8 mouse cellular contexts compared by ENCODE assay signal in genomic region chr2:29217897-29218296, GRCm38 (mm10). TPM values are rescaled to one million over a fixed set of nuclear protein-coding genes. Genes with fewer than 3 reads are reported as not detected.
DNase-seq lines count a peak whose midpoint lies in the region; ATAC-seq and TF ChIP-seq lines count a peak whose summit lies in the region.

No protein-coding gene starts in this region.

- intact Hi-C loops in gastrocnemius, postnatal 36 days (cut with DNase I), result loop anchor here (2.0 to 5.0 kb wide), 2 partner anchors 19 to 199 kb away; no protein-coding TSS in a partner anchor

- 55% methylated on average over 10 of the region's 10 CpGs for WGBS in lung, adult 2 months

- TF ChIP-seq CTCF in lung, adult 2 months (IDR thresholded peaks at IDR 0.05; ENCODE audit: insufficient read depth, low read length), result no peak

- no peak overlapping the region for H3K4me3 ChIP-seq in lung, adult 2 months (replicated peaks; ENCODE audit: extremely low read depth, low read depth, low read length)

- peak; percentile 20 to 27 for DNase-seq in lung, adult 18-20 months
- no peak for DNase-seq in lung, adult 2 months
- DNase-seq in cerebellum, adult 8-10 months, result peak; percentile 98
- DNase-seq in gastrocnemius, postnatal 36 days, result peak; percentile 69 to 77
- DNase-seq in layer of hippocampus, adult 8-10 months (ENCODE audit: low spot score in 2 of 2), result peak; percentile 55 to 77
- peak; percentile 44 for DNase-seq in retina, embryonic 14.5 days (ENCODE audit: low spot score)
- DNase-seq in ovary, postnatal 10 days (ENCODE audit: low spot score), result no peak

- H3K4me1 ChIP-seq in lung, adult 2 months (ENCODE audit: control insufficient read depth, insufficient read depth, low read length), result no peaks in the 10 kb centered on the region

- ATAC-seq in monocyte, adult 5-6 weeks (replicated peaks; ENCODE audit: insufficient number of reproducible peaks, low FRiP score, low TSS enrichment, poor library complexity, severe bottlenecking), result no peak

- no peak for TF ChIP-seq POLR2A in lung, adult 2 months (IDR thresholded peaks at IDR 0.05; ENCODE audit: borderline replicate concordance, extremely low read depth, low read depth, low read length)

RNA-seq across cellular contexts. Expression of gene Ntng2, which starts 34.9 kb away (rescaled TPM):
- polyA plus RNA-seq in lung, adult 2 months (2012; rRNA removed), result 44.7 and 51.7 TPM in 2 replicates
- total RNA-seq in gastrocnemius, postnatal 36 days (2021), result 10 to 100 TPM; 36.0 to 37.7 TPM
- total RNA-seq in layer of hippocampus, adult 8-10 months (2022), result 100 to 1,000 TPM in 3 of 4 experiments, 10 to 100 TPM in 1; 94.3 to 106 (median 105) TPM
- total RNA-seq in monocyte, adult 5-6 weeks (2017), result 7.1 to 27.7 TPM (median 7.5 TPM) in 3 replicates

Comparison
In these comparisons a context has a peak if more than half of its experiments do, and no peak if none do; other contexts are left out.
1. DNase-seq: peak in lung, adult 18-20 months (2 of 2), cerebellum, adult 8-10 months (single experiment), gastrocnemius, postnatal 36 days (2 of 2), layer of hippocampus, adult 8-10 months (2 of 2) and retina, embryonic 14.5 days (single experiment); none in lung, adult 2 months (single experiment) and ovary, postnatal 10 days (single experiment).